Mouse (Mus musculus) small intestine, adult 2 months (tissue): ENCODE measurements at regions not wholly inside any gene's neighbourhood (a gene's known extent, or its start where the extent isn't known, plus 50 kb on each side); places are given as distances from the start of the nearest gene placed in this dataset.
A peak's percentile ranks its signal among the peaks of the same experiment; 100 is the strongest.

Source experiments
- H3K27ac ChIP-seq: fragments of 200-500 bp; 2 replicates; pipeline ENCODE4 v1.5.1; 2012; ENCODE audit warnings: low read depth, low read length, control low read depth, inconsistent platforms; ENCODE audit not compliant: insufficient read depth
- H3K27me3 ChIP-seq: fragments of 200-500 bp; 2 replicates; pipeline ENCODE4 v1.6.1; 2012; ENCODE audit warnings: mild to moderate bottlenecking, moderate library complexity, low read length, inconsistent platforms; ENCODE audit not compliant: control insufficient read depth, insufficient read depth
- H3K36me3 ChIP-seq: fragments of 200-500 bp; 2 replicates; pipeline ENCODE4 v1.6.1; 2012; ENCODE audit warnings: mild to moderate bottlenecking, low read length, control low read depth, inconsistent platforms; ENCODE audit not compliant: control insufficient read depth, insufficient read depth
- H3K4me1 ChIP-seq: fragments of 200-500 bp; 2 replicates; pipeline ENCODE4 v1.6.1; 2012; ENCODE audit warnings: low read length, inconsistent platforms, mixed read lengths; ENCODE audit not compliant: control insufficient read depth, insufficient read depth, insufficient read length
- H3K4me3 ChIP-seq: fragments of 200-500 bp; 2 replicates; pipeline ENCODE4 v1.5.1; 2012; ENCODE audit warnings: low read depth, mild to moderate bottlenecking, control low read depth, inconsistent platforms, low read length, moderate library complexity
- CTCF ChIP-seq: fragments of 200-500 bp; IDR thresholded peaks from 2 replicates; pipeline ENCODE4 v1.5.1; 2012; ENCODE audit warnings: low read depth, mild to moderate bottlenecking, control low read depth, inconsistent platforms, low read length, moderate library complexity, mixed read lengths; ENCODE audit not compliant: insufficient replicate concordance, insufficient read length; ENCODE audit errors: extremely low read depth
- POLR2A ChIP-seq: fragments of 200-500 bp; IDR thresholded peaks from 2 replicates; pipeline ENCODE4 v1.6.1; 2012; ENCODE audit warnings: low read depth, mild to moderate bottlenecking, control low read depth, inconsistent platforms, low read length, moderate library complexity
- WGBS: fragments of 180-500 bp; shearing (Covaris S2); methylation state at CpG from one replicate; pipeline ENCODE4 v1.1.7; 2018; 5-methylcytosine and 5-hydroxymethylcytosine counted together

DNA sequence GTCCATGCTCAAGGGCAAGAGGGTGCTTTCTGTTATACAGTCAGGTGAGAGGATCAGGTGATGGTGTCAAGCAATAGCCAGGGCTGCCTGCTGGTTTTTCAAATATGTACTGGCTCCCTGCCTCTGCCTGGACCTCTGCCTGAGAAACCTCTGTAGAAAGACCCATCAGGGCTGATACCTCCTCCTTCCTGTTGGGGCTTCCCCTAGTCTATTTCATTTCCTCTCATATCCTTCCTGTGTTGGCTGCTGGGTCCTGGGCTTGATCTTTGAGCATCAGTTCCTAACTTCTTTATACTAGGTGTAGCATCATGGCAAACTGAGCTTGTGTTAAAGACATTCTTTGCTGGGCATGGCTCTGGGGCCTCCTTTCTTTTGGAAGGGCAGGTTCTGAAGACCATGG, 89.5 kb downstream of the Tmem38b start:
- H3K4me3 ChIP-seq, result no peak overlapping the region
- no peaks in the 10 kb centered on the region for H3K27me3 ChIP-seq
- H3K4me1 ChIP-seq, result no peaks in the 10 kb centered on the region
- no peaks in the 10 kb centered on the region for H3K36me3 ChIP-seq
- no peak for TF ChIP-seq CTCF
- no peak for TF ChIP-seq POLR2A
- no peak overlapping the region for H3K27ac ChIP-seq

DNA sequence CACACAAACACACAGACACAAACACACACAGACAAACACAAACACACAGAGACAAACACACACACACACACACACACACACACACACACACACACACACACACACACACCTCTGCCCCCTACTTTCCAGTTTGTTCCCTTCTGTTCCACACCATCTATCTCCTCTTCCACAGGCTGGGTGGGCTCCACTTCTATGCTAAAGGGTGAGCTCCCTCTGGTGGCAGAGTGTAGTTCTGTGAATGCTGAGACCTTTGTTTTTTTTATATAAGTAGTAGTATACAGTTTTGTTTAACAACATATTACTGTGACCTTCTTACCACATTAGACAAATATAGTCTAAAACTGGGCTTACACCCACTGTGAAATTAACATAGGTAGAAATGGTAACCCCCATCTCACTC, 93.3 kb downstream of the Tmem38b start:
- Histone ChIP-seq H3K27ac (no peak overlapping the region), H3K36me3 (no peaks in the 10 kb centered on the region), H3K4me1 (no peaks in the 10 kb centered on the region), H3K4me3 (no peak overlapping the region), H3K27me3 (no peaks in the 10 kb centered on the region)
- no peak for TF ChIP-seq POLR2A
- no peak for TF ChIP-seq CTCF

DNA sequence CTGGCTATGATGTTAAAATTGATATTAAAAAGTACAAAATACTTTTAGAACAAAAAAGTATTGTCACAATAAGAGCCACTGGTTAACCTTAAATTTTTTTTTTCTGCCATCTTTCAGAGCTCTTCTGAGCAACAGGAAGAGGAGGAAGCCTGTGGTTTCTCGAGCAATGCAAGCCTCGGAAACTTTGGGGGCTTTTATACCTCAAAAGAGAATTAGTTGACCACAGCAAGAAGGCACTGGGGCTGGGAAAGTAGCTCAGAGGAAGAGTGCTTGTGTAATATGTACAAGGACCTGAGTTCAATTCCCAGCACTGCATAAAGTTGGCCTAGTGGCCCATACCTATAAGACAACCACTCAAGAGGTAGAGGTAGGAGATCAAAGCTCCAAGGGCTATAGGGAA, 94.7 kb downstream of the Tmem38b start:
- TF ChIP-seq POLR2A (no peak), CTCF (no peak)
- no peaks in the 10 kb centered on the region for H3K36me3 ChIP-seq
- H3K27me3 ChIP-seq, result no peaks in the 10 kb centered on the region
- 59% methylated on average over 2 of the region's 2 CpGs for WGBS
- H3K27ac ChIP-seq, result peak overlapping the region; percentile 16; the same call in 1 of the 2 replicates
- H3K4me3 ChIP-seq, result no peak overlapping the region
- H3K4me1 ChIP-seq, result no peaks in the 10 kb centered on the region

DNA sequence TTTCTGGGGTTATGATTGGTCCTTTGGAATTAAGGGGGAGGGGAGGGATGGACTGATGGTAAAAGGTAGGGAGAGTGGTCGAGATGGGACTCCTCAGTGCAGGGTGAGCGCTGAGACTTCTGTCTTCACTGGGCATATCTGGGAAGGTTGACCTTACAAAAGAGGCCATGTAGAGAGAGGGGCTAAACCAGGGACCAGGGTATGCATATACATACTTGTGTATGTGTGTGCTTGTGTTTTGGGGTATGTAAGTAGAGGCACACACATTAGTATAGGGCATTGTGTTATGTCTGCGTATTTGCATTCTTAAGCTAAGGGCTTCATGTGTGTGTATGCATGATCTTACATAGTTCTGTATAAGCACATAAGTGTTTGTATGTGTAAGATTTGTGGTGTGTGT, 105.2 kb downstream of the Tmem38b start:
- H3K4me1 ChIP-seq, result no peaks in the 10 kb centered on the region; the same call in none of the 2 replicates
- 86% methylated on average over 3 of the region's 3 CpGs for WGBS
- H3K27ac ChIP-seq, result no peak overlapping the region
- TF ChIP-seq POLR2A, result no peak
- TF ChIP-seq CTCF, result no peak
- H3K36me3 ChIP-seq, result no peaks in the 10 kb centered on the region
- no peak overlapping the region for H3K4me3 ChIP-seq
- H3K27me3 ChIP-seq, result no peaks in the 10 kb centered on the region

GRCm38 (mm10) chr4:53931499-53931898, 105.7 kb downstream of the Tmem38b start:
- H3K27ac ChIP-seq, result no peak overlapping the region
- H3K36me3 ChIP-seq, result no peaks in the 10 kb centered on the region
- H3K4me3 ChIP-seq, result 0 out of 2 replicates have a peak overlapping the region, but pooled peaks have one; percentile 6
- peak; percentile 78 for TF ChIP-seq CTCF
- TF ChIP-seq POLR2A, result no peak
- no peaks in the 10 kb centered on the region; the same call in none of the 2 replicates for H3K4me1 ChIP-seq
- H3K27me3 ChIP-seq, result no peaks in the 10 kb centered on the region
- WGBS, result 10% methylated on average over 10 of the region's 10 CpGs

DNA sequence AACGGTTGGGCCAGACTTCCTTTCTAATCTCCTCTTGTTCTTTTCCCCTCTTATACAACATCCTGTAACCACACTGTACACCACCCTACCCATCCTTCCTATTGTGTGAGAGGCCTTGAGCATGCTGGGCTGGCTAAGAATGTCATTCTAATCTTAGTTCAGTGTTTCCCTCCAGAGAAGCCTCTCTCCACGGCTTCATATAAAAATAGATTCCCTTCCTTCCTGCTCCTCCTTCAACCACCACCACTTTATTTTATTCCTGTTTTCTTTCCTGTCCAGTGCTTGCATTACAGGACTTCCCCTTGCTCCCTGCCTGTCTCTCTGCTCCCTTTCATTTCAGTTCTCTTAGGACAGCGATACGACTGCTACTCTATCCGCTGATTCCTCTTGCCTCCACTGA, 109.5 kb downstream of the Tmem38b start:
- no peaks in the 10 kb centered on the region; the same call in 1 of the 2 replicates for H3K4me1 ChIP-seq
- H3K36me3 ChIP-seq, result no peaks in the 10 kb centered on the region
- 60% methylated on average over 5 of the region's 5 CpGs for WGBS
- H3K27ac ChIP-seq, result no peak overlapping the region
- H3K27me3 ChIP-seq, result no peaks in the 10 kb centered on the region
- TF ChIP-seq CTCF (no peak), POLR2A (no peak)
- H3K4me3 ChIP-seq, result no peak overlapping the region

DNA sequence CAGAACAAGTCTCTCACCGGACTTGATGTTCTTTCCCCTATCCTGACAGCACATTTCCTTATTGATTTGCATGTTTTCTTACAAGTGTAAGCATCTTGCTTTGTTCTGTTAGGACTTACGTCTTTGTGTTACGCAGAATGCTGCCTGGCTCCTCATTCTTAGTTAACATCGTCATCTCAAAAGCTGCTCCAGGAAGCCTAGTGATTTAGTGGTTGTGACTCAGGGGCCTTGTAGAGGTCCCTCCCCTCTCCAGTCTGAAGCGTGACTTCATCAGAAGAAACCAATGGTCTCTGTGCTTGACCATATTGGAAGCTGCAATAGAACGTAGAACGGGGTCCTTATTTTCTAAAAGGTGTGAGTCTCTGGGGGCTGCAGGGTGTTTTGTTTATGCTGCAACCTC, 122.9 kb downstream of the Tmem38b start:
- Histone ChIP-seq H3K4me1 (no peaks in the 10 kb centered on the region), H3K4me3 (no peak overlapping the region), H3K27ac (no peak overlapping the region), H3K27me3 (no peaks in the 10 kb centered on the region), H3K36me3 (no peaks in the 10 kb centered on the region)
- 85% methylated on average over 7 of the region's 7 CpGs for WGBS
- TF ChIP-seq CTCF (no peak), POLR2A (no peak)

DNA sequence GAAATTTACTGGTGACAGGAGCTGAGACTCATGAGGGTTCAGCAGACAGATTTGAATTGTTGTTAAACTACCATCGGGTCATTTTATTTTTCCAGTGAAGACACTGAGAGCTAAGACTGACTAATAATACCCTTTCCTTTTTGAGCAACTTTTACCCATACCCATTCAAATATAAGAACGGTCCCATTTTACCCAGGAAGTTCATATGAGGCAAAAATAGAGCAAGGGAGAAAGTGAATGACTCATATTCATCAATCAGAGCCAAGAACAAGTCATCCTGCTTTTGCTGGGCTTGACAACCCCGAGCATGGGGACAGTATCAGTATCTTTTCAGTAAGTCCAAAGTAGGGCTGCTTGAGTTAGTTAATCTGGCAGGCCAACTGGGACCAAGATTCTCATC, 123.3 kb downstream of the Tmem38b start:
- H3K27me3 ChIP-seq, result no peaks in the 10 kb centered on the region
- no peak overlapping the region for H3K4me3 ChIP-seq
- H3K27ac ChIP-seq, result no peak overlapping the region
- TF ChIP-seq POLR2A (no peak), CTCF (no peak)
- WGBS, result 72% methylated on average over 3 of the region's 3 CpGs
- no peaks in the 10 kb centered on the region for H3K4me1 ChIP-seq
- no peaks in the 10 kb centered on the region for H3K36me3 ChIP-seq

GRCm38 (mm10) chr4:53950496-53950895, 124.7 kb downstream of the Tmem38b start:
- Histone ChIP-seq H3K4me1 (no peaks in the 10 kb centered on the region), H3K27me3 (no peaks in the 10 kb centered on the region), H3K4me3 (no peak overlapping the region), H3K36me3 (no peaks in the 10 kb centered on the region), H3K27ac (no peak overlapping the region)
- 72% methylated on average over 6 of the region's 6 CpGs for WGBS
- TF ChIP-seq CTCF, result no peak
- TF ChIP-seq POLR2A, result no peak
